Mouse (Mus musculus) layer of hippocampus, postnatal 25 days (tissue): ENCODE measurements around the gene Spats2l. TPM values are rescaled to one million over a fixed set of nuclear protein-coding genes. Genes with fewer than 3 reads are reported as not detected.

Source experiments
- DNase-seq, 2 experiments: peaks; one replicate each; pipeline ENCODE4 v3.0.0; 2022; ENCODE audit warnings: mixed read lengths in 2 of 2, low spot score in 1 of 2; ENCODE audit errors: extremely low spot score in 1 of 2
- total RNA-seq, 2 experiments: library from RNA; stranded (reverse); gene quantifications; 2 replicates each; pipeline ENCODE4 v1.2.3; 2021

Spats2l gene
- total RNA-seq, 2 experiments from 2014 or later = 23.2 to 28.6 TPM

- DNase-seq = no peak
Observed at GRCm38 (mm10) chr1:57884867-57885266, 110.9 kb downstream of the Spats2l start.

- no peak for DNase-seq
Observed at GRCm38 (mm10) chr1:57889803-57890202, 115.8 kb downstream of the Spats2l start.

DNA sequence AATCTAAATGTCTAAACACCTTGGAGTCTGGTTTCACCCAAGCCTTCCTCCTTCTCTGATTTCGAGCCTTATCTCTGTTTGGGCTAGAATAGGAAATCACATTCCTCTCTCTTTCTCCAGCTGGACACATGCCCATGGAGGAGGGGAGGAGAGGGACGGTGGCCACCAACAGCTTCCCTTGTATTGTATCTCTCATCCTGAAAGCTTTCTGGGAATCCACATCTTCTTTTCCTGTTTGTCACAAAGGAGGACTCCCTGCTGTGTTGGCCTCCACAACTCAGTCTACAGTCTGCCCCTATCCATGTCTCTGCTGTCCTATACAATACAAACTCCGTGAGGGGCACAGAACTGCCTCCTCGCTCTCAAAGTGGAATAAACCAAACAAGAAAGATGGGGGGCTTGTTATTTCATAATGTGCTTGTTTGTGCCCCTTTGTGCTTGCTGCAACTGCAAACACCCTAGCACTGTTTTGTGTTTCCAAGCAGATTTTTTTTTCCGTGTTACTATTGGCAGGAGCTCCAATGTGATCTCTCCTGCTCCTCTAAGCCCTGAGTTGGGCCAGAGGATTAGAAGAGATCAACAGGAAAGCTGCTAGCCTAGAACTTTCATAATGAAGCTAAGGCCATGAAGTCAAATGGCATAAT is 116.4 kb downstream of the Spats2l start:
- no peak for DNase-seq

DNA sequence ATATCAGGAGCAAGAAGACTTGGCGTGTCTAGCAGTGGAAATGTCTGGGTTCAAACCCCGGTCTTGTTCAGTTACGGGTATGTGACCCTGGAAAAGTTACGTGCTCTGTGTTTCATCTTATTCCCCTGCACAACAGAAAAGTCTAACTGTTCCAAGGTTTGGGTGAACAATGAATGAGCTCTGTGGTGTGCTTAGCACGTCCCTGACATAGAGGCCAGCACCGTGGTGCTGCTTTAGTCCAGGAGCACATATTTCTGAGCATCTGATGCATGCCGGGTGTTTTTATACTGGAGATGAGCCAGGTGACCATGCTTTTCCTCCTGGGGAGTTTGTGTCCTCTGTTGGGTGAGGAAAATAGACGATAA is 116.9 kb downstream of the Spats2l start:
- DNase-seq = no peak

- no peak for DNase-seq
Observed at GRCm38 (mm10) chr1:57901494-57901893, 127.5 kb downstream of the Spats2l start.

DNA sequence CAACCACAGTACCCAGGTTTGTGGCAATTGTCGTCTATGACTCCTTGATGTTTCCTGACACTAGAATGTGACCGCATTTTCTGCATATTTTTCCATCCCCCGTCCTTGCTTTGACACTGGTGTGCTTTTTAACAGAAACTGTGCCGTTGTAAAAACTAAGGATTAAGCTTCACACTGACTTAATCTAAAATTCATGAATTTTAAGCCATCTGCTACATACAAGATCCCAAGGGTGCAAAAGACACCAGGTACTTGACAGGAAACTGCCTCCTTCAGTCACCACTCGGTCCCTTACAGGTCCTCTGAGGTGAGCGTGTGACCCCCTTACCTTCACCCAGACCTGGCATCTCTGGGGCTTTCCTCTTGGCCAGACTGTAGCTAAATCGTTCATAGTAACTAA is 129.8 kb downstream of the Spats2l start:
- DNase-seq = no peak

- DNase-seq = no peak
Observed at GRCm38 (mm10) chr1:57905912-57906311, 131.9 kb downstream of the Spats2l start.

DNA sequence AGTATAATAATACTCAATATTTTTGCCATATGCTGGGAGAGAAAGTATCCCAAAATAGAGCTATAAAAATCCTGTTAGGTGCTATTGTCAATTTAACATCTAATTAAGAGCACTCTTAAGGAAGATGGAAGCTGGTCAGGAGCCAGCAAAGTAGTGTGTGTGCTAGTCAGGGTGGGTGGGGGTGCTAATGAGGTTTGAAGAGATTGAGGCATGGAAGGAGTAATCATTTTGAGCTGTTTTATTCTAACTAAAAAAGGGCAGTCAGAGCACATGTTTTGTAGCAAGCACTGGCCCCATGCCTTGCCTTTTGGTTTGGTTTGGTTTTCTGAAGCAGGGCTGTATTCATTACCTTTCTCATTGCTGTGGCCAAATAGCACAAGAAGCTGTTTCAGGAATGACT is 132.3 kb downstream of the Spats2l start:
- DNase-seq = no peak

- DNase-seq = no peak
Observed at GRCm38 (mm10) chr1:57911561-57911960, 137.6 kb downstream of the Spats2l start.

- no peak for DNase-seq
Observed at GRCm38 (mm10) chr1:57917342-57917741, 143.4 kb downstream of the Spats2l start.

GRCm38 (mm10) chr1:57918567-57918966 is 144.6 kb downstream of the Spats2l start:
- no peak for DNase-seq

DNA sequence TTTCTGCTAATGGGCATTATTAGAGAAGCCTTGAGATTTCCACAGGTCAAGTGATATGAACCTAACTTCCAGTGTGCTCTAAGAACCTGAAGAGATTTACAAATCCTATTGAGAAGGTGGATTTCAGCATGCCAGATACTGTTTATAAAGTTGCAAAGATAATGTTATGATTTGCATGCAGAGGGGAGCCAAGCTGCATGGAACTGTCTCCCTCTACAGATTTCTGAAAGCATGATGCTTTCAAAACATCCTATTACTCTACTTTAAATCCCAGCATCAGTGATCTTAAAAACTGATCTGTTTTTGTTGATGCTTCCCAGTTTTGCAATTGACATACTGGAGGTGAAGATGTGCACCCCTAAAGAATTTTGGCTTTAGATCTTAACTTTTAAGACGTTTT is 160.3 kb downstream of the Spats2l start:
- no peak for DNase-seq

DNA sequence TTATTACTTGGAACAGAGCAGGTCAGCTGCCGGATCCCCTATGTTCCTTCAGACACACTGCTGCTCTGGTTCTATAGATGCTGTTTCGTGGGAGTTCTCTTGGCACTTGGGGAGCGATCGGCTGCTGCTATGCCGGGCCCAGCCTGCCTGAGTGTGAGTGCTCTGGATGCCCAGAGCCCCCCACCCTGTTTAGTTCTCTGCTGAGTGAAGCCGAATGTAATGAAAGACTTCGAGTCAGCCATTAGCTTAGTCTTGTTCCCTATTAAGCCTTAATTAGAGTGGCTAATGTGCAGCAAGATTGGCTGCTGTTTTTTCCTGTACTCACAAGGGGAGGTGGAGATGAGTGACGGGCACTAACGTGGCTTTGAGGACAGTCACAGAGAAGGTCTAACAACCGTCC is 166.7 kb downstream of the Spats2l start:
- no peak for DNase-seq

- DNase-seq = no peak
Observed at GRCm38 (mm10) chr1:57941095-57941494, 167.1 kb downstream of the Spats2l start.

DNA sequence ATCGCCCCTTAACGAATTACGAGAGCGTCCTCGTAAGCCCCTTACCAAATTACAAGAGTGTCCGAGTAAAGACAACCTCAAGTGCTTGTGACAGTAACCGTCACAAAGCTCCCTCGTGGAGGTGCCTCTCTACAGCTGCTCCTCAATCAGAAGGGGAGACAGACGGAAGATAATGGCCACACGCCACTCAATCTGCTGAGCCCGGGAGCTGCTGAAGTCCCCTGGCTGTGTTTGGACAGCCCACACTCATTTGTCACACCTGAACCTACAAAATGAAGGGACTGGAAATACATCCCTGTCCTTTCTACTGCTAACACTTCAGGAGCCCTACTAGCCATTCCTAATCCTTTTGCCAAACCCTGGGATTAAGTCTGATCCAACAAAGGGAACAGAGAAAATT is 167.8 kb downstream of the Spats2l start:
- DNase-seq = no peak

DNA sequence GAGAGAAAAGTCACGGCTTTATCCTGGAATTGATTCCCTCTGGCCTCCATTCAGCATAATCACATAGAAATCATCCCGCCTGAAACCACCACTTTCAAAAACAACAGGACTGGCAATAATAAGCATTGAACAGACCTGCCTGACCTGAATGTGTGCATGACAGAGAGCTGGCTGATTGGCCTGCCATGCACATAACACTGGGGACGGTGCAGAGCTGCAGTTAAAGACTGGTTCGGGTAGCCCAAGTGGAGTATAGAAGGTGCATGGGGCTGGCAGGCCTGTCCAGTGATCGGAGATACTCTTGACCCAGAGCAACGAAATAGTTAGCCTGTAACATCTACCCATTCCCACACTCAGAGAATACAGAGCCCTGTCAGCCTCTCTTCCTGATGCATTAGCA is 168.3 kb downstream of the Spats2l start:
- no peak for DNase-seq

DNA sequence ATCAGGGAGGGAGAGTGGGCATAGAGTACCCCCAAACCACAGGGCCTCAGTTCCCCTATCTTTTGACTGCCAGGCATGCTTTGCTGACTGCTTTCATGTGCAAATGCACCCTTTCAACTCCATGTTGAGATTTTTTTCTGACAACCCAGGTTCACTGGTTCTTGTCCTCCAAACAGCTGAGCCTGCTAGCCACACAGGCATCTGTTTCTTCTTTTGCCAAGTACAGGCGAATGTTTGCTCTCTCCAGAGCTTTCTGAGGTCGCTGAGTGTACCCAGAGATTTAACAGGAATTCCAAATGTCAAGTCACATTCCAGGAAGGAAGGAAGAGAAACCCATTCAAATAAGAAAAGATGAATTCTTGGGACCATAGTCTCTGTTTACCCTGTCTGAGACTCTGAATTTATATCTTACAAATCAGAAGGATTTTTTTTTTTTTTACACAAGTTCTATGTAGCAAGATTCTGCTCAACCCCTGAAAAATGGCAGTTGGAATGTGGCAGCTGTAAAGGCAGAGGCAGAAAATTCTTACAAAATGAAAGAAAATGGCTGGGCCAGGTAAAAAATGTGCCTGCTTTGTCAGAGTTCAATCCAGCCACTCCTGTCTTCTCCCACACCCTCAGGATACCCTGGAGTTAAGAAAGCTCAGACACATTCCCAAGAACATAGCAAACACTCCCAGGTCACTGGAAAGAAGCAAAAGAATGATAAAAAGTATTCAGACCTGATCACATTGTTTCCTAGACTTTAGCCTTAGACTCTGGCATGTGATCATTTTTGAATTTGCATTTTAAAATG is 173.8 kb downstream of the Spats2l start:
- no peak for DNase-seq

DNA sequence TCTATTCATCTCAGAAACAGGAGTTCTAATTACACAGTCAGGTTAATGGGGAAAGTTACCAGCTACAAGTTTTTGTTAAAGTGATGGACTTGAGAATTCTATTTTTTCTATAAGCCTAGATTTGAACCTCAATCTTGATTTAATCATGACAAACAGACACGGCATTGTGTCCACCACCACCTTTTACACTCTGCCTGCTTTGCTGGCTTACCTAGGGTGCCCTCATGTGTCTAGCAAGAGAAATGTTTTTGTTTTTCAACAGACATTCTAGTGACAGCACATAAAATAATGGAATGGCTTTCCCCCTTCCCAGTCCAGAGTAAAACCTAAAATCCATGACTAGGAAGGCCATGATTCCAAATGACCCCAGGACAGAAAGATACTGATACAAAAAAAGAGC is 175.2 kb downstream of the Spats2l start:
- DNase-seq = no peak

GRCm38 (mm10) chr1:57949716-57950115 is 175.8 kb downstream of the Spats2l start:
- DNase-seq = no peak

- no peak for DNase-seq
Observed at GRCm38 (mm10) chr1:57952509-57952908, 178.5 kb downstream of the Spats2l start.

- no peak for DNase-seq
Observed at GRCm38 (mm10) chr1:57953586-57954375, 179.8 kb downstream of the Spats2l start.
